Mouse (Mus musculus): Measurements from ENCODE around the gene Fnip2.

DNA sequence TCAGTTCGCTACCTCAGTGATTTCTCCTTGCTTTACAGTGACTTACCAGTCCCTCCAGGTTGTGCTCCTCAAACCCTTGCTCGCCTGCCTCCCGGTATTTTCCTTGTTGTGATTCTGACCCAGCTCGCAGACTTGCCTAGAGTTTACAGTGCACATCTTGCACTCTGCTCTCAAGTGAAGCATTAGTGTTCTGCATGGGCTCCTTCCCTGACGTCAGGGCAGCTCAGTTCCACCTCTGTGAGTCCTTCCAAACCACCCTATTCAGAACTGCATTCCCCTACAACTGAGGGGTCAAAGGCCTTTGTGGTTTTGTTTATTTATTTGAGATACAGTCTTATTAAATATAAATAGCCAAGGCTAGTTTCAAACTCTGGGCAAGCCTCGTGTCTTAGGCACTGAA lies 10.6 kb upstream of the Fnip2 start:
- TF ChIP-seq CTCF (IDR thresholded peaks at IDR 0.05; ENCODE audit: borderline replicate concordance, insufficient read depth, low read length) (no peak), POLR2A (IDR thresholded peaks at IDR 0.05; ENCODE audit: low read depth, low read length) (no peak)

All from embryonic fibroblast, embryonic 13.5 days (primary cell).